Mouse (Mus musculus): ENCODE measurements around the gene Olfr884.

Olfr884 gene

DNA sequence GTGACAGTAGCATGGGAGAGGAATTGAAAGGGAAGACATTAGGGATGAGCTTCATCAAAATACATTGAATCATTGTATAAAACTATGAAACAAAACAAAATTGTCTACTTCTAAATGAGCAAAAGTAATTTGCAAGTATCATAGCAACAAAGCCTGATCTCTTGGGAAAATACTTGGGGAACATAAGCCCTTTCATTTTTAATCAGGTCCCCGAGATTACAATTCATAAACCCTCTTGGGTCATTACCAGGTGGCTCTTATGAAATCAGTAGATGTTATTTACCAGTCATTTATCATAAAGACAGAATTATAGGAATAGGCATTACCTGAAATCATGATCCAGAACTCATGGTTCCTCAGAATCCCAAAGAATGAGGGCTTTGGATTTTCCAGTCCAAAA is at the start of gene Olfr884:
Gene Olfr884, plus strand, starts transcription at position 301 of the 400 bp plus-strand sequence.
- DNase-seq (ENCODE audit: low read depth, low spot score), result no peak

DNA sequence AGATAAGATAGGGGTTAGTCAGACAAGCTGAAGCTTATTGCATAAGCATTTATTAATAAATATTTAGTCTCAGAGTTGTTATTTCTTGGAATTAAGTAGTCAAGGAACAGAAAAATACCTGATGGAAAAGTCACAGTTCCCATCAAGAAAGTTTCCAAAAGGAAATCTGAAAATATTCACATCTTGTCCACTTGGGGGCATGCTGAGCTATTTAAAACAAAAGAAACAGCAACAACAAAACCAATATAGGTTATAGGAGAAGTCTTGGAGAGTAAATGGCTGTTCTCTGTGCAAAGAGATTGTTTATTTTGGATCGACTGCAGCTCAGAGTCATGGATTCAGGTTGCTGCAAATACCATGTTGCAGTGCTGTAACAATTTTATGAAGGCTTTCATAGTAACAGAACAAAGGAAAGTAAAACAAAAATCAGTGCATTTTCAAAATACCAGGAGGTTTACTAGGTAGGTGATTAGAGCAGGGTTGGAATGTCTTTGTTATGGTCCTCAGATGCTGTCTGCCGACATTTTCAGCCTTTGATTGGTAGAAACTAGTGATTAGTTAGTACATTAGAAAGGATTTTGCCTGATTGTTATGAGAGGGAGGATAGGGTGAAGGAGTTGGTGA is 47.7 kb upstream of the Olfr884 start:
- DNase-seq (ENCODE audit: low read depth, low spot score), result no peak

DNA sequence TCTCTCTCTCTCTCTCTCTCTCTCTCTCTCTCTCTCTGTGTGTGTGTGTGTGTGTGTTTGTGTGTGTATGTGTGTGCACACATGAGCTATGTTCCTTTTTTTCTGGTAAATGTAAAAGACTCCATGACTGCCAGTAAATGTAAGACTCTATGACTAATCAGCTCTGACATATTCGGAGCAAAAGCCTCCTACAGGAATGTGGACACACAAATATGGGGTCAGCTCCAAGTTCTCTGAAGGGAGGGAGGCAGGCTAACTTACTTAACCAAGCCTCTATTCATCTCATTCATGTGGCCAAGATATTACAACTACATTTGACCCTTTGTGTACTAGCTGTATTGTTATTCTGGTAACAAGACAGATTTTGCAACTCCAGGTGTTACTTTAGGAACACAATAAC is 46.3 kb upstream of the Olfr884 start:
- no peak for DNase-seq (ENCODE audit: low read depth, low spot score)

DNA sequence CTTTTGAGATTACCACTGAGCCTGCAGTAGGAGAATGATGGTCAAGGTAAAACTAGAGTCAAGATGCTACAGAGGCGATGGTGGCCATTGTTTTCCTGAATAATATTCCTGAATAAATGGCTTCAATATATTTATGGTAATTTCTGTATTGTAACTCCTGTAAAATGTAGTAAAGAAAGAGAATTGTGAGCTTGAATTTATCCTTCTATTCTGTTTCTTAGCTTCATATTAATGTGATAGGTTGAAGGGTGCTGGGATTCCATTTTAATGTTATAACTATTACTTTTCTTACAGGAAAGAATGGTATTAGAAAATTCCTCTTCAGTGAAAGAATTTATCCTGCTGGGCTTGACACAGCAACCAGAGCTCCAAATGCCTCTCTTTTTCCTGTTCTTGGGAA is 20.8 kb upstream of the Olfr884 start, which contains the start of gene Olfr883:
Gene Olfr883, plus strand, starts transcription at position 301 of the 400 bp plus-strand sequence.
- DNase-seq (ENCODE audit: low read depth, low spot score), result no peak

DNA sequence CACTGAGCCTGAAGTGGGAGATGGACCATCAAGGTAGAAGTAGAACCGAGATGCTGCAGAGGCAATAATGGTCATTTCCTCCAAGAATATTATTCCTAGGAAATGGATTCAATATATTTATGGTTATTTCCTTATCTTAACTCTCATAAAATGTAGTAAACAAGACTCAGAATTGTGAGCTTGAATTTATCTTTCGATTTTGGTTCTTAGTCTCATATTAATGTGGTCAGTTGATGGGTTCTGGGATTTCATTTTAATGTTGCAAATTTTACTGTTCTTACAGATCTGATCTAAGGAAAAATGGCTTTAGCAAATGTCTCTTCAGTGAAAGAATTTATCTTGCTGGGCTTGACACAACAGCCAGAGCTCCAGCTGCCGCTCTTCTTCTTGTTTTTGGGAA is 14.7 kb downstream of the Olfr884 start, which contains the start of gene Olfr885:
Gene Olfr885, plus strand, starts transcription at position 301 of the 400 bp plus-strand sequence.
- DNase-seq (ENCODE audit: low read depth, low spot score), result no peak

DNA sequence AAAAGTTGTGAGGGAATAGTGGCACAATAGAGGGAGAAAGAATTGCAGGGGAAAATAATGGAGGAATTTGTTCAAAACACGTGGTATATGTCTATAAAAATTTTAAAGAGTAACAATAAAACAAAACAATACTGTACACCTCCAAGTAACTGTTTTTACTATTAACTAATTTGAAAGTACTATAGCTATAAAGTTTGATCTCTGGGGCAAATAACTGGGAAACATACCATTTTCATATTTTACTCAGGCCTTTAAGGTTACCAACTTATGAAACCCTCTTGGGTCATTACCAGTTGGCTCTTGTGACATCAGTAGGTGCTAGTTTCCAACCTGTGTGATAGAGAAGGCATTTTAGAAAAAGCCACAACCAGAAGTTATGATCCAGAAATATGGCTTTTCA is 37.4 kb downstream of the Olfr884 start, which contains the start of gene Olfr887:
Gene Olfr887, plus strand, starts transcription at position 301 of the 400 bp plus-strand sequence.
- DNase-seq (ENCODE audit: low read depth, low spot score), result no peak

All from CD4-positive, CD25-positive, alpha-beta regulatory T cell, adult 2 months (primary cell).